Mouse (Mus musculus): ENCODE measurements at regions not wholly inside any gene's neighbourhood (a gene's known extent, or its start where the extent isn't known, plus 50 kb on each side); places are given as distances from the start of the nearest gene placed in this dataset.

- no peaks in the 10 kb centered on the region for H3K9me3 ChIP-seq (replicated peaks; ENCODE audit: control insufficient read depth, low read length)
- ATAC-seq (replicated peaks; ENCODE audit: insufficient number of reproducible peaks, low FRiP score, low TSS enrichment, low read depth), result no peak
- 91% methylated on average over 2 of the region's 2 CpGs for WGBS
Measured at GRCm38 (mm10) chr5:80876600-80876999, 143.3 kb upstream of the Adgrl3 start.

GRCm38 (mm10) chr5:80898230-80898629, 121.7 kb upstream of the Adgrl3 start:
- H3K27ac ChIP-seq (replicated peaks; ENCODE audit: low read depth, low read length), result no peak overlapping the region
- DNase-seq (ENCODE audit: low spot score) (no peak), ATAC-seq (replicated peaks; ENCODE audit: insufficient number of reproducible peaks, low FRiP score, low TSS enrichment, low read depth) (no peak)
- no peak overlapping the region for H3K9ac ChIP-seq (replicated peaks; ENCODE audit: low read length)
- H3K36me3 ChIP-seq (replicated peaks; ENCODE audit: control insufficient read depth, insufficient read depth, low read depth, low read length), result no peaks in the 10 kb centered on the region
- 68% methylated on average over 5 of the region's 5 CpGs for WGBS
- H3K4me1 ChIP-seq (ENCODE audit: control insufficient read depth, insufficient read depth, low read length), result no peaks in the 10 kb centered on the region
- H3K4me2 ChIP-seq (ENCODE audit: low read depth, low read length), result no peak overlapping the region
- H3K27me3 ChIP-seq (ENCODE audit: control insufficient read depth, insufficient read depth, low read length), result no peaks in the 10 kb centered on the region
- no peak overlapping the region for H3K4me3 ChIP-seq (ENCODE audit: low read depth, low read length)
- H3K9me3 ChIP-seq (replicated peaks; ENCODE audit: control insufficient read depth, low read length), result no peaks in the 10 kb centered on the region

More at GRCm38 (mm10) chr5:80876600-80876999, 143.3 kb upstream of the Adgrl3 start:
- Histone ChIP-seq H3K27me3 (ENCODE audit: control insufficient read depth, insufficient read depth, low read length) (no peaks in the 10 kb centered on the region), H3K27ac (replicated peaks; ENCODE audit: low read depth, low read length) (no peak overlapping the region), H3K9ac (replicated peaks; ENCODE audit: low read length) (no peak overlapping the region), H3K4me2 (ENCODE audit: low read depth, low read length) (no peak overlapping the region), H3K36me3 (replicated peaks; ENCODE audit: control insufficient read depth, insufficient read depth, low read depth, low read length) (no peaks in the 10 kb centered on the region), H3K4me1 (ENCODE audit: control insufficient read depth, insufficient read depth, low read length) (no peaks in the 10 kb centered on the region), H3K4me3 (ENCODE audit: low read depth, low read length) (no peak overlapping the region)
- no peak for DNase-seq (ENCODE audit: low spot score)

GRCm38 (mm10) chr5:80908771-80909170, 111.2 kb upstream of the Adgrl3 start:
- DNase-seq (ENCODE audit: low spot score), result no peak
- H3K9me3 ChIP-seq (replicated peaks; ENCODE audit: control insufficient read depth, low read length), result no peaks in the 10 kb centered on the region
- no peak overlapping the region for H3K9ac ChIP-seq (replicated peaks; ENCODE audit: low read length)
- no peaks in the 10 kb centered on the region for H3K36me3 ChIP-seq (replicated peaks; ENCODE audit: control insufficient read depth, insufficient read depth, low read depth, low read length)
- H3K4me3 ChIP-seq (ENCODE audit: low read depth, low read length), result no peak overlapping the region
- no peak overlapping the region for H3K4me2 ChIP-seq (ENCODE audit: low read depth, low read length)
- ATAC-seq (replicated peaks; ENCODE audit: insufficient number of reproducible peaks, low FRiP score, low TSS enrichment, low read depth), result no peak
- WGBS, result 76% methylated on average over 6 of the region's 6 CpGs
- H3K27ac ChIP-seq (replicated peaks; ENCODE audit: low read depth, low read length), result no peak overlapping the region
- H3K27me3 ChIP-seq (ENCODE audit: control insufficient read depth, insufficient read depth, low read length), result no peaks in the 10 kb centered on the region
- no peaks in the 10 kb centered on the region for H3K4me1 ChIP-seq (ENCODE audit: control insufficient read depth, insufficient read depth, low read length)

- ATAC-seq (replicated peaks; ENCODE audit: insufficient number of reproducible peaks, low FRiP score, low TSS enrichment, low read depth) (no peak), DNase-seq (ENCODE audit: low spot score) (no peak)
- no peak overlapping the region for H3K27ac ChIP-seq (replicated peaks; ENCODE audit: low read depth, low read length)
- no peaks in the 10 kb centered on the region for H3K9me3 ChIP-seq (replicated peaks; ENCODE audit: control insufficient read depth, low read length)
- H3K9ac ChIP-seq (replicated peaks; ENCODE audit: low read length), result no peak overlapping the region
- no peaks in the 10 kb centered on the region for H3K4me1 ChIP-seq (ENCODE audit: control insufficient read depth, insufficient read depth, low read length)
- H3K27me3 ChIP-seq (ENCODE audit: control insufficient read depth, insufficient read depth, low read length), result no peaks in the 10 kb centered on the region
- H3K36me3 ChIP-seq (replicated peaks; ENCODE audit: control insufficient read depth, insufficient read depth, low read depth, low read length), result no peaks in the 10 kb centered on the region
- WGBS, result 87% methylated on average over 3 of the region's 3 CpGs
- H3K4me3 ChIP-seq (ENCODE audit: low read depth, low read length), result no peak overlapping the region
- no peak overlapping the region for H3K4me2 ChIP-seq (ENCODE audit: low read depth, low read length)
Measured at GRCm38 (mm10) chr5:80938791-80939190, 81.1 kb upstream of the Adgrl3 start.

GRCm38 (mm10) chr5:80951861-80952599, 67.9 kb upstream of the Adgrl3 start:
- ATAC-seq (replicated peaks; ENCODE audit: insufficient number of reproducible peaks, low FRiP score, low TSS enrichment, low read depth), result peak; percentile 72
- Histone ChIP-seq H3K27ac (replicated peaks; ENCODE audit: low read depth, low read length) (no peak overlapping the region), H3K27me3 (ENCODE audit: control insufficient read depth, insufficient read depth, low read length) (no peaks in the 10 kb centered on the region), H3K4me2 (ENCODE audit: low read depth, low read length) (no peak overlapping the region), H3K9ac (replicated peaks; ENCODE audit: low read length) (no peak overlapping the region), H3K36me3 (replicated peaks; ENCODE audit: control insufficient read depth, insufficient read depth, low read depth, low read length) (no peaks in the 10 kb centered on the region), H3K4me1 (ENCODE audit: control insufficient read depth, insufficient read depth, low read length) (no peaks in the 10 kb centered on the region), H3K9me3 (replicated peaks; ENCODE audit: control insufficient read depth, low read length) (no peaks in the 10 kb centered on the region), H3K4me3 (ENCODE audit: low read depth, low read length) (no peak overlapping the region)
- 81% methylated on average over 3 of the region's 3 CpGs for WGBS
- DNase-seq (ENCODE audit: low spot score), result no peak

- no peaks in the 10 kb centered on the region for H3K4me1 ChIP-seq (ENCODE audit: control insufficient read depth, insufficient read depth, low read length)
- ATAC-seq (replicated peaks; ENCODE audit: insufficient number of reproducible peaks, low FRiP score, low TSS enrichment, low read depth), result peak; percentile 79
- no peaks in the 10 kb centered on the region for H3K36me3 ChIP-seq (replicated peaks; ENCODE audit: control insufficient read depth, insufficient read depth, low read depth, low read length)
- H3K27ac ChIP-seq (replicated peaks; ENCODE audit: low read depth, low read length), result no peak overlapping the region
- H3K4me3 ChIP-seq (ENCODE audit: low read depth, low read length), result no peak overlapping the region
- no peak overlapping the region for H3K9ac ChIP-seq (replicated peaks; ENCODE audit: low read length)
- no peak overlapping the region for H3K4me2 ChIP-seq (ENCODE audit: low read depth, low read length)
- H3K9me3 ChIP-seq (replicated peaks; ENCODE audit: control insufficient read depth, low read length), result no peaks in the 10 kb centered on the region
- H3K27me3 ChIP-seq (ENCODE audit: control insufficient read depth, insufficient read depth, low read length), result no peaks in the 10 kb centered on the region
- peak; percentile 53 for DNase-seq (ENCODE audit: low spot score)
- 29% methylated on average over 4 of the region's 4 CpGs for WGBS
Measured at GRCm38 (mm10) chr5:80952600-80953218, 67.2 kb upstream of the Adgrl3 start.

Measured in embryonic facial prominence, embryonic 11.5 days (tissue).